Mouse (Mus musculus): ENCODE measurements at regions not wholly inside any gene's neighbourhood (a gene's known extent, or its start where the extent isn't known, plus 50 kb on each side); places are given as distances from the start of the nearest gene placed in this dataset.
A peak's percentile ranks its signal among the peaks of the same experiment; 100 is the strongest.

- no peak for DNase-seq
Observed at GRCm38 (mm10) chrX:96876239-96876638, 163.0 kb downstream of the Gpr165 start.

GRCm38 (mm10) chrX:96878721-96879120 is 165.5 kb downstream of the Gpr165 start:
- DNase-seq, result peak; percentile 24

GRCm38 (mm10) chrX:96879154-96879553 is 165.9 kb downstream of the Gpr165 start:
- DNase-seq, result no peak

GRCm38 (mm10) chrX:96900636-96901035 is 171.8 kb upstream of the Pgr15l start:
- DNase-seq, result no peak

Data from adrenal gland, postnatal 10 days (tissue).